Mouse (Mus musculus): ENCODE results near the gene Tprn. TPM values are rescaled to one million over a fixed set of nuclear protein-coding genes. Genes with fewer than 3 reads are reported as not detected.

Tprn gene
- total and polyA plus RNA-seq, 3 experiments: 8.1 to 51.5 (median 22.0) TPM

DNA sequence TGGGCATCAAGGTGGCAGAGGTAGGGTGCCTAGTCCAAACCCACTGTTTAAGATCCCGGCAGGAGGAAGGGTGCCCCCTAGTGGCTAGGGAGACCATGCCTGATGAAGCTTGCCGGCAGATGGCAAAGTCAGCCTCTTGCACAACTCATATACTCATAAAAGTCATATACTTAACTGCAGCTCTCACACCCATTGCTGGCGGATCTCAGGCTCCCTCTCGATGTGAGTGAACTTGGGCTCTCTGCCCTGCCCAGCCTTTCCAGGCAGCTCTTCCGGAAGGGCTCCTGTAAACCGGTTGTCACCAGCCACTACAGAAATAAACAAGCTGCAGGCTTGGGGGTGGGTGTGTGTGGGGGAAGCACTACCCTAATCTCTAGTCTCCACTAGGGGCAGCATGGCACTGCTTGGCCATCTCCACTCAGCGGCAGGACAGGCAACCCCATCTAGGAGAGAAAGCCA lies 34.0 kb upstream of the Tprn start:
- peak; percentile 75 for DNase-seq (ENCODE audit: low spot score)
- peaks cover 79% of the 10 kb centered on the region for H3K4me1 ChIP-seq (ENCODE audit: insufficient read depth, low read depth, low read length)
- ATAC-seq (ENCODE audit: extremely low read depth, insufficient number of reproducible peaks, low FRiP score, poor library complexity, severe bottlenecking): 0 out of 2 replicates have a peak, but pooled peaks have one; percentile 24

GRCm38 (mm10) chr2:25228995-25229530 lies 33.4 kb upstream of the Tprn start:
- H3K36me3 ChIP-seq (replicated peaks): peaks cover 9% of the 10 kb centered on the region
- TF ChIP-seq CTCF (IDR thresholded peaks at IDR 0.05; ENCODE audit: low read depth, low read length) (no peak), GATA2 (IDR thresholded peaks at IDR 0.05; ENCODE audit: borderline replicate concordance, low read depth, low read length) (no peak), GATA1 (IDR thresholded peaks at IDR 0.05; ENCODE audit: borderline replicate concordance, low read length) (no peak), POLR2AphosphoS5 (IDR thresholded peaks at IDR 0.05; ENCODE audit: insufficient replicate concordance, low read depth, low read length) (no peak), TAL1 (conservative IDR thresholded peaks at IDR 0.05; ENCODE audit: low read depth, low read length) (no peak)
- DNase-seq (ENCODE audit: low spot score) (no peak), ATAC-seq (ENCODE audit: extremely low read depth, insufficient number of reproducible peaks, low FRiP score, poor library complexity, severe bottlenecking) (no peak)
- H3K4me3 ChIP-seq (ENCODE audit: low read depth, low read length): no peak overlapping the region; the same call in 1 of the 2 replicates
- peaks cover 85% of the 10 kb centered on the region for H3K4me1 ChIP-seq (ENCODE audit: insufficient read depth, low read depth, low read length)
- H3K27me3 ChIP-seq (ENCODE audit: insufficient read depth, low read length): peaks cover 22% of the 10 kb centered on the region
- no peaks in the 10 kb centered on the region for H3K9me3 ChIP-seq (replicated peaks)

More for the DNA sequence above, 34.0 kb upstream of the Tprn start:
- Histone ChIP-seq H3K27me3 (ENCODE audit: insufficient read depth, low read length) (peaks cover 22% of the 10 kb centered on the region), H3K9me3 (replicated peaks) (no peaks in the 10 kb centered on the region), H3K4me3 (ENCODE audit: low read depth, low read length) (peak overlapping the region; percentile 62; the same call in 1 of the 2 replicates), H3K36me3 (replicated peaks) (peaks cover 15% of the 10 kb centered on the region)
- TF ChIP-seq CTCF (IDR thresholded peaks at IDR 0.05; ENCODE audit: low read depth, low read length): peak; percentile 67
- no peak for TF ChIP-seq TAL1 (conservative IDR thresholded peaks at IDR 0.05; ENCODE audit: low read depth, low read length)

GRCm38 (mm10) chr2:25229582-25229981 lies 32.8 kb upstream of the Tprn start:
- Histone ChIP-seq H3K36me3 (replicated peaks) (peaks cover 7% of the 10 kb centered on the region), H3K27me3 (ENCODE audit: insufficient read depth, low read length) (peaks cover 22% of the 10 kb centered on the region), H3K4me1 (ENCODE audit: insufficient read depth, low read depth, low read length) (peaks cover 91% of the 10 kb centered on the region), H3K4me3 (ENCODE audit: low read depth, low read length) (no peak overlapping the region), H3K9me3 (replicated peaks) (no peaks in the 10 kb centered on the region)
- ATAC-seq (ENCODE audit: extremely low read depth, insufficient number of reproducible peaks, low FRiP score, poor library complexity, severe bottlenecking): no peak
- no peak for DNase-seq (ENCODE audit: low spot score)
- TF ChIP-seq TAL1 (conservative IDR thresholded peaks at IDR 0.05; ENCODE audit: low read depth, low read length): no peak
- TF ChIP-seq POLR2AphosphoS5 (IDR thresholded peaks at IDR 0.05; ENCODE audit: insufficient replicate concordance, low read depth, low read length): no peak
- no peak for TF ChIP-seq GATA1 (IDR thresholded peaks at IDR 0.05; ENCODE audit: borderline replicate concordance, low read length)
- no peak for TF ChIP-seq CTCF (IDR thresholded peaks at IDR 0.05; ENCODE audit: low read depth, low read length)
- no peak for TF ChIP-seq GATA2 (IDR thresholded peaks at IDR 0.05; ENCODE audit: borderline replicate concordance, low read depth, low read length)

DNA sequence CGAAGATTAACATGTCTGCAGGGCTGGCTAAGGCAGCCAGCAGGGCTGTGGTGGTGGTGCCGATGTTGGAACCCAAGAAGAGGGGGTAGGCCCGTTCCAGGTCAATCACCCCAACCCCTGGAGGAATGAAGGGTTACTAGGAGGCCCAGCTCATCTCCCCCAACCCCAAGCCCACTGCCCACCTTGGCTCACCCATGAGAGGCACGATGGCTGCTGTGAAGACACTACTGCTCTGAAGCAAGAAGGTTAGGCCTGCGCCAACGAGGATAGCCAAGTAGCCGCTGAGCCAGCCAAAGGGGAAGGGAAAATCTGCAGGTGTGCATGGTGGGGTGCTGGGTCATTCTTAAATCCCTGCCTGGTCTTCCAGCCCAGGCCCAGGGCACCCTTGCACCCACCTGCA lies 31.8 kb upstream of the Tprn start:
- Histone ChIP-seq H3K4me3 (ENCODE audit: low read depth, low read length) (no peak overlapping the region), H3K9me3 (replicated peaks) (no peaks in the 10 kb centered on the region), H3K36me3 (replicated peaks) (peaks cover 7% of the 10 kb centered on the region), H3K4me1 (ENCODE audit: insufficient read depth, low read depth, low read length) (peaks cover 97% of the 10 kb centered on the region), H3K27me3 (ENCODE audit: insufficient read depth, low read length) (peaks cover 22% of the 10 kb centered on the region)
- no peak for TF ChIP-seq CTCF (IDR thresholded peaks at IDR 0.05; ENCODE audit: low read depth, low read length)
- TF ChIP-seq GATA2 (IDR thresholded peaks at IDR 0.05; ENCODE audit: borderline replicate concordance, low read depth, low read length): no peak
- no peak for TF ChIP-seq GATA1 (IDR thresholded peaks at IDR 0.05; ENCODE audit: borderline replicate concordance, low read length)
- DNase-seq (ENCODE audit: low spot score): no peak
- no peak for ATAC-seq (ENCODE audit: extremely low read depth, insufficient number of reproducible peaks, low FRiP score, poor library complexity, severe bottlenecking)

- TF ChIP-seq GATA2 (IDR thresholded peaks at IDR 0.05; ENCODE audit: borderline replicate concordance, low read depth, low read length): no peak
- TF ChIP-seq TAL1 (conservative IDR thresholded peaks at IDR 0.05; ENCODE audit: low read depth, low read length): no peak
- TF ChIP-seq CTCF (IDR thresholded peaks at IDR 0.05; ENCODE audit: low read depth, low read length): no peak
- no peak for TF ChIP-seq POLR2AphosphoS5 (IDR thresholded peaks at IDR 0.05; ENCODE audit: insufficient replicate concordance, low read depth, low read length)
- no peak for TF ChIP-seq GATA1 (IDR thresholded peaks at IDR 0.05; ENCODE audit: borderline replicate concordance, low read length)
- peaks cover 97% of the 10 kb centered on the region for H3K4me1 ChIP-seq (ENCODE audit: insufficient read depth, low read depth, low read length)
- no peak for ATAC-seq (ENCODE audit: extremely low read depth, insufficient number of reproducible peaks, low FRiP score, poor library complexity, severe bottlenecking)
- H3K9me3 ChIP-seq (replicated peaks): no peaks in the 10 kb centered on the region
- peak overlapping the region; percentile 0; the same call in 1 of the 2 replicates for H3K4me3 ChIP-seq (ENCODE audit: low read depth, low read length)
- H3K36me3 ChIP-seq (replicated peaks): peaks cover 7% of the 10 kb centered on the region
- H3K27me3 ChIP-seq (ENCODE audit: insufficient read depth, low read length): peaks cover 26% of the 10 kb centered on the region
- DNase-seq (ENCODE audit: low spot score): no peak
Measured at GRCm38 (mm10) chr2:25231038-25231437, 31.4 kb upstream of the Tprn start.

DNA sequence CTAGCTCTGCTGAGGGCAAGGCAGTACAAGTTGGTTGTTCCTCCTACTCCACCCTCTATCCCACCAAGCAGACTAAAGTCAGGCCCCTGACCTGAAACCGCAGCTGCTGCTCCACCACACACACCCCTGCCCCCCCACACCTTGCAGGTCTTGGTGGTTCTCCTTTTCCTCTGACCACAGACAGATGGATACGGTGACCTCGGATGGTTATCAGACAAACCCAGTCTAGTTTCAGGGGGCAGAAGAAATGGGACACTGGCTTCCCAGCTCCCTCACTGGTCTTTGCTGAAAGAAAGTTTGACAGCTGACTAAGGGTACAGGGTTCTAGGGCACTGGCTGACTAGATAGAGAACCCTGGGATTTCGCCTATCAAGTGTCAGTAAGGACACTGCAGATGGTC lies 29.0 kb upstream of the Tprn start:
- DNase-seq (ENCODE audit: low spot score): peak; percentile 82
- Histone ChIP-seq H3K4me3 (ENCODE audit: low read depth, low read length) (peak overlapping the region; percentile 61; the same call in 1 of the 2 replicates), H3K27me3 (ENCODE audit: insufficient read depth, low read length) (peaks cover 44% of the 10 kb centered on the region), H3K9me3 (replicated peaks) (no peaks in the 10 kb centered on the region), H3K4me1 (ENCODE audit: insufficient read depth, low read depth, low read length) (peaks cover 99% of the 10 kb centered on the region), H3K36me3 (replicated peaks) (peaks cover 4% of the 10 kb centered on the region)
- peak; percentile 64 for ATAC-seq (ENCODE audit: extremely low read depth, insufficient number of reproducible peaks, low FRiP score, poor library complexity, severe bottlenecking)
- TF ChIP-seq CTCF (IDR thresholded peaks at IDR 0.05; ENCODE audit: low read depth, low read length) (no peak), GATA1 (IDR thresholded peaks at IDR 0.05; ENCODE audit: borderline replicate concordance, low read length) (no peak), POLR2AphosphoS5 (IDR thresholded peaks at IDR 0.05; ENCODE audit: insufficient replicate concordance, low read depth, low read length) (no peak), GATA2 (IDR thresholded peaks at IDR 0.05; ENCODE audit: borderline replicate concordance, low read depth, low read length) (no peak), TAL1 (conservative IDR thresholded peaks at IDR 0.05; ENCODE audit: low read depth, low read length) (peak; percentile 89)

Data from G1E (cell line).